Mouse (Mus musculus) small intestine, adult 2 months (tissue): ENCODE results near the gene 6430531B16Rik. TPM values are rescaled to one million over a fixed set of nuclear protein-coding genes. Genes with fewer than 3 reads are reported as not detected.

Experiments used
- H3K27ac ChIP-seq: fragments of 200-500 bp; 2 replicates; pipeline ENCODE4 v1.5.1; 2012; ENCODE audit warnings: low read depth, low read length, control low read depth, inconsistent platforms; ENCODE audit not compliant: insufficient read depth
- H3K27me3 ChIP-seq: fragments of 200-500 bp; 2 replicates; pipeline ENCODE4 v1.6.1; 2012; ENCODE audit warnings: mild to moderate bottlenecking, moderate library complexity, low read length, inconsistent platforms; ENCODE audit not compliant: control insufficient read depth, insufficient read depth
- H3K36me3 ChIP-seq: fragments of 200-500 bp; 2 replicates; pipeline ENCODE4 v1.6.1; 2012; ENCODE audit warnings: mild to moderate bottlenecking, low read length, control low read depth, inconsistent platforms; ENCODE audit not compliant: control insufficient read depth, insufficient read depth
- H3K4me1 ChIP-seq: fragments of 200-500 bp; 2 replicates; pipeline ENCODE4 v1.6.1; 2012; ENCODE audit warnings: low read length, inconsistent platforms, mixed read lengths; ENCODE audit not compliant: control insufficient read depth, insufficient read depth, insufficient read length
- H3K4me3 ChIP-seq: fragments of 200-500 bp; 2 replicates; pipeline ENCODE4 v1.5.1; 2012; ENCODE audit warnings: low read depth, mild to moderate bottlenecking, control low read depth, inconsistent platforms, low read length, moderate library complexity
- CTCF ChIP-seq: fragments of 200-500 bp; IDR thresholded peaks from 2 replicates; pipeline ENCODE4 v1.5.1; 2012; ENCODE audit warnings: low read depth, mild to moderate bottlenecking, control low read depth, inconsistent platforms, low read length, moderate library complexity, mixed read lengths; ENCODE audit not compliant: insufficient replicate concordance, insufficient read length; ENCODE audit errors: extremely low read depth
- POLR2A ChIP-seq: fragments of 200-500 bp; IDR thresholded peaks from 2 replicates; pipeline ENCODE4 v1.6.1; 2012; ENCODE audit warnings: low read depth, mild to moderate bottlenecking, control low read depth, inconsistent platforms, low read length, moderate library complexity
- WGBS: fragments of 180-500 bp; shearing (Covaris S2); methylation state at CpG from one replicate; pipeline ENCODE4 v1.1.7; 2018; 5-methylcytosine and 5-hydroxymethylcytosine counted together
- polyA plus RNA-seq: library from polyadenylated mRNA; depleted of rRNA; stranded (reverse); fragments of >200 nt; gene quantifications from 2 replicates; pipeline ENCODE4 v1.2.3, GENCODE M21; 2012

The 6430531B16Rik gene
- polyA plus RNA-seq, 1 experiment, result 0.16 TPM

GRCm38 (mm10) chr7:139956658-139957057 is 21.9 kb downstream of the 6430531B16Rik start:
- 76% methylated on average over 3 of the region's 3 CpGs for WGBS

GRCm38 (mm10) chr7:139955505-139955904 is 23.1 kb downstream of the 6430531B16Rik start:
- no peaks in the 10 kb centered on the region for H3K36me3 ChIP-seq
- 70% methylated on average over 4 of the region's 4 CpGs for WGBS
- TF ChIP-seq CTCF (no peak), POLR2A (no peak)

More at GRCm38 (mm10) chr7:139956658-139957057, 21.9 kb downstream of the 6430531B16Rik start:
- Histone ChIP-seq H3K4me3 (no peak overlapping the region), H3K27me3 (no peaks in the 10 kb centered on the region), H3K27ac (no peak overlapping the region), H3K36me3 (no peaks in the 10 kb centered on the region), H3K4me1 (no peaks in the 10 kb centered on the region)
- TF ChIP-seq POLR2A (no peak), CTCF (no peak)

GRCm38 (mm10) chr7:139951991-139952633 is 26.4 kb downstream of the 6430531B16Rik start:
- no peak overlapping the region for H3K4me3 ChIP-seq
- no peaks in the 10 kb centered on the region for H3K36me3 ChIP-seq
- WGBS, result 85% methylated on average over 6 of the region's 6 CpGs
- no peaks in the 10 kb centered on the region for H3K4me1 ChIP-seq
- TF ChIP-seq POLR2A, result no peak
- TF ChIP-seq CTCF, result no peak
- no peaks in the 10 kb centered on the region for H3K27me3 ChIP-seq
- no peak overlapping the region for H3K27ac ChIP-seq

More at GRCm38 (mm10) chr7:139955505-139955904, 23.1 kb downstream of the 6430531B16Rik start:
- no peaks in the 10 kb centered on the region for H3K27me3 ChIP-seq
- H3K27ac ChIP-seq, result no peak overlapping the region
- no peaks in the 10 kb centered on the region for H3K4me1 ChIP-seq
- no peak overlapping the region for H3K4me3 ChIP-seq

- Histone ChIP-seq H3K27ac (no peak overlapping the region), H3K4me1 (no peaks in the 10 kb centered on the region), H3K36me3 (no peaks in the 10 kb centered on the region), H3K27me3 (no peaks in the 10 kb centered on the region), H3K4me3 (peak overlapping the region; percentile 65)
- 2% methylated on average over 16 of the region's 16 CpGs for WGBS
- TF ChIP-seq CTCF (no peak), POLR2A (no peak)
Observed at GRCm38 (mm10) chr7:139951079-139951478, 27.5 kb downstream of the 6430531B16Rik start.

GRCm38 (mm10) chr7:139950283-139950971 is 28.1 kb downstream of the 6430531B16Rik start:
- under 1% methylated on average over 33 of the region's 33 CpGs for WGBS
- Histone ChIP-seq H3K4me1 (no peaks in the 10 kb centered on the region), H3K36me3 (no peaks in the 10 kb centered on the region), H3K4me3 (peak overlapping the region; percentile 65), H3K27ac (peak overlapping the region; percentile 47), H3K27me3 (peaks cover 5% of the 10 kb centered on the region)
- TF ChIP-seq POLR2A (no peak), CTCF (no peak; the same call in 1 of the 2 replicates)

GRCm38 (mm10) chr7:139949893-139950282 is 28.7 kb downstream of the 6430531B16Rik start:
- peak overlapping the region; percentile 65 for H3K4me3 ChIP-seq
- H3K27ac ChIP-seq, result peak overlapping the region; percentile 47
- H3K27me3 ChIP-seq, result peaks cover 10% of the 10 kb centered on the region
- no peaks in the 10 kb centered on the region for H3K36me3 ChIP-seq
- WGBS, result 1% methylated on average over 15 of the region's 15 CpGs
- TF ChIP-seq POLR2A (no peak), CTCF (peak; percentile 45; the same call in 1 of the 2 replicates)
- no peaks in the 10 kb centered on the region for H3K4me1 ChIP-seq

- H3K27me3 ChIP-seq, result peaks cover 26% of the 10 kb centered on the region
- no peak for TF ChIP-seq CTCF
- TF ChIP-seq POLR2A, result no peak
- no peaks in the 10 kb centered on the region for H3K36me3 ChIP-seq
- H3K4me1 ChIP-seq, result peaks cover 8% of the 10 kb centered on the region
- no peak overlapping the region for H3K4me3 ChIP-seq
- no peak overlapping the region for H3K27ac ChIP-seq
- WGBS, result 76% methylated on average over 5 of the region's 5 CpGs
Observed at GRCm38 (mm10) chr7:139946032-139946431, 32.5 kb downstream of the 6430531B16Rik start.
